Mouse (Mus musculus): Measurements from ENCODE around the gene Olfr115. TPM values are rescaled to one million over a fixed set of nuclear protein-coding genes. Genes with fewer than 3 reads are reported as not detected.

Olfr115 gene
- not detected for total RNA-seq (2021)

GRCm38 (mm10) chr17:37627009-37627408, at the start of gene Olfr115, which contains the start of gene Olfr116:
Gene Olfr115 (minus strand): TSS chr17:37627109.
Gene Olfr116 (minus strand): TSS chr17:37627199.
- intact Hi-C loops (cut with DNase I) = no loop called here

GRCm38 (mm10) chr17:37666688-37667087, 39.8 kb upstream of the Olfr115 start, which contains the start of gene Olfr118:
Gene Olfr118 (plus strand): TSS chr17:37666988.
- intact Hi-C loops (cut with DNase I) = no loop called here
- DNase-seq (ENCODE audit: extremely low spot score in 1 of 2, low spot score in 2 of 2) = no peak

More at GRCm38 (mm10) chr17:37627009-37627408, at the start of gene Olfr115, which contains the start of gene Olfr116:
- no peak for DNase-seq (ENCODE audit: extremely low spot score in 1 of 2, low spot score in 2 of 2)

GRCm38 (mm10) chr17:37663682-37664081, 36.8 kb upstream of the Olfr115 start, which contains the start of gene Olfr117:
Gene Olfr117 (minus strand): TSS chr17:37663782.
- intact Hi-C loops (cut with DNase I) = no loop called here
- no peak for DNase-seq (ENCODE audit: extremely low spot score in 1 of 2, low spot score in 2 of 2)

- no peak for DNase-seq (ENCODE audit: extremely low spot score in 1 of 2, low spot score in 2 of 2)
- intact Hi-C loops (cut with DNase I) = no loop called here
Measured at GRCm38 (mm10) chr17:37592643-37593042, 34.3 kb downstream of the Olfr115 start, which contains the start of gene Olfr114. Gene Olfr114 (minus strand): TSS chr17:37592743.

- DNase-seq (ENCODE audit: extremely low spot score in 1 of 2, low spot score in 2 of 2) = no peak
- intact Hi-C loops (cut with DNase I) = no loop called here
Measured at GRCm38 (mm10) chr17:37577563-37577962, 49.3 kb downstream of the Olfr115 start, which contains the start of gene Olfr113. Gene Olfr113 (minus strand): TSS chr17:37577663.

GRCm38 (mm10) chr17:37569351-37569750, 57.6 kb downstream of the Olfr115 start, which contains the start of gene Olfr112:
Gene Olfr112 (minus strand): TSS chr17:37569451.
- DNase-seq (ENCODE audit: extremely low spot score in 1 of 2, low spot score in 2 of 2) = no peak
- intact Hi-C loops (cut with DNase I) = no loop called here

Other genes starting within 250 kb of the Olfr115 start
- gene Olfr105-ps, start 248.1 kb downstream of the Olfr115 start, total RNA-seq (2021) = not detected
- gene Olfr106-ps, start 236.7 kb downstream of the Olfr115 start, total RNA-seq (2021) = not detected
- gene Olfr107, start 227.9 kb downstream of the Olfr115 start, total RNA-seq (2021) = under 1 TPM in 1 of 2 experiments, not detected in 1; 0.11 TPM
- gene Olfr108, start 181.6 kb downstream of the Olfr115 start, total RNA-seq (2021) = not detected
- not detected for gene Olfr109, start 168.2 kb downstream of the Olfr115 start, total RNA-seq (2021)
- not detected for gene H2-M2, start 143.6 kb downstream of the Olfr115 start, total RNA-seq (2021)
- gene Olfr110, start 134.6 kb downstream of the Olfr115 start, total RNA-seq (2021) = not detected
- gene Olfr111, start 119.1 kb downstream of the Olfr115 start, total RNA-seq (2021) = not detected
- not detected for gene Olfr112, start 57.7 kb downstream of the Olfr115 start, total RNA-seq (2021)
- not detected for gene Olfr113, start 49.4 kb downstream of the Olfr115 start, total RNA-seq (2021)
- gene Olfr114, start 34.4 kb downstream of the Olfr115 start, total RNA-seq (2021) = not detected
- not detected for gene Olfr116, start 90 bp upstream of the Olfr115 start, total RNA-seq (2021)
- not detected for gene Olfr117, start 36.7 kb upstream of the Olfr115 start, total RNA-seq (2021)
- gene Olfr118, start 39.9 kb upstream of the Olfr115 start, total RNA-seq (2021) = not detected
- gene Olfr119, start 69.5 kb upstream of the Olfr115 start, total RNA-seq (2021) = not detected
- not detected for gene Olfr120, start 94.7 kb upstream of the Olfr115 start, total RNA-seq (2021)
- gene Olfr121, start 121.7 kb upstream of the Olfr115 start, total RNA-seq (2021) = not detected
- gene Olfr122, start 141.5 kb upstream of the Olfr115 start, total RNA-seq (2021) = not detected
- not detected for gene Olfr123, start 166.4 kb upstream of the Olfr115 start, total RNA-seq (2021)
- gene Olfr124, start 172.8 kb upstream of the Olfr115 start, total RNA-seq (2021) = not detected
- not detected for gene Olfr125, start 205.8 kb upstream of the Olfr115 start, total RNA-seq (2021)
- gene Olfr126, start 220.4 kb upstream of the Olfr115 start, total RNA-seq (2021) = not detected